Mouse (Mus musculus) right cerebral cortex, postnatal 14 days (tissue): ENCODE data around the gene Ninj1.

Experiments
- DNase-seq: peaks from one replicate; pipeline ENCODE4 v3.0.0; 2022

Ninj1 gene

GRCm38 (mm10) chr13:49187288-49188218, at the start of gene Ninj1:
Gene Ninj1, plus strand, starts transcription at chr13:49187485.
- DNase-seq: peak; percentile 79

- DNase-seq: no peak
Measured at GRCm38 (mm10) chr13:49140567-49140966, 46.7 kb upstream of the Ninj1 start.

- no peak for DNase-seq
Measured at GRCm38 (mm10) chr13:49142396-49142795, 44.9 kb upstream of the Ninj1 start.

GRCm38 (mm10) chr13:49143323-49143722, 44.0 kb upstream of the Ninj1 start:
- no peak for DNase-seq

- DNase-seq: no peak
Measured at GRCm38 (mm10) chr13:49144451-49144850, 42.8 kb upstream of the Ninj1 start.

GRCm38 (mm10) chr13:49145396-49145795, 41.9 kb upstream of the Ninj1 start:
- DNase-seq: no peak

- no peak for DNase-seq
Measured at GRCm38 (mm10) chr13:49146040-49146697, 41.1 kb upstream of the Ninj1 start.

GRCm38 (mm10) chr13:49146698-49147006, 40.6 kb upstream of the Ninj1 start:
- DNase-seq: peak; percentile 36

GRCm38 (mm10) chr13:49147007-49147857, 40.1 kb upstream of the Ninj1 start:
- peak; percentile 57 for DNase-seq

GRCm38 (mm10) chr13:49147858-49148226, 39.4 kb upstream of the Ninj1 start, which contains the start of gene Wnk2:
Gene Wnk2, minus strand, starts transcription at chr13:49148014.
- DNase-seq: peak; percentile 86

- DNase-seq: no peak
Measured at GRCm38 (mm10) chr13:49148687-49149086, 38.6 kb upstream of the Ninj1 start.

GRCm38 (mm10) chr13:49154028-49154427, 33.3 kb upstream of the Ninj1 start:
- DNase-seq: no peak

GRCm38 (mm10) chr13:49154621-49155020, 32.7 kb upstream of the Ninj1 start:
- DNase-seq: no peak

GRCm38 (mm10) chr13:49156645-49157044, 30.6 kb upstream of the Ninj1 start:
- no peak for DNase-seq

- no peak for DNase-seq
Measured at GRCm38 (mm10) chr13:49158040-49158713, 29.1 kb upstream of the Ninj1 start.

- DNase-seq: no peak
Measured at GRCm38 (mm10) chr13:49161236-49161635, 26.0 kb upstream of the Ninj1 start.

GRCm38 (mm10) chr13:49162722-49163121, 24.6 kb upstream of the Ninj1 start:
- DNase-seq: no peak

- DNase-seq: no peak
Measured at GRCm38 (mm10) chr13:49163645-49164044, 23.6 kb upstream of the Ninj1 start.

GRCm38 (mm10) chr13:49167081-49167480, 20.2 kb upstream of the Ninj1 start:
- DNase-seq: no peak

GRCm38 (mm10) chr13:49169448-49170207, 17.7 kb upstream of the Ninj1 start:
- peak; percentile 91 for DNase-seq

GRCm38 (mm10) chr13:49170623-49171022, 16.7 kb upstream of the Ninj1 start:
- no peak for DNase-seq

- no peak for DNase-seq
Measured at GRCm38 (mm10) chr13:49171729-49172128, 15.6 kb upstream of the Ninj1 start.
